Mouse (Mus musculus) C2C12 (cell line): Measurements from ENCODE around the gene Frmd6. TPM values are rescaled to one million over a fixed set of nuclear protein-coding genes. Genes with fewer than 3 reads are reported as not detected.

Source experiments
- H3K27me3 ChIP-seq: one replicate; pipeline ENCODE4 v1.6.1; 2011; ENCODE audit not compliant: control insufficient read depth, insufficient read depth, insufficient read length
- H3K36me3 ChIP-seq: one replicate; pipeline ENCODE4 v1.6.1; 2011; ENCODE audit not compliant: control insufficient read depth, insufficient read depth
- H3K4me3 ChIP-seq: one replicate; pipeline ENCODE4 v1.5.1; 2011; ENCODE audit warnings: mild to moderate bottlenecking, control low read depth; ENCODE audit not compliant: poor library complexity, insufficient read depth, severe bottlenecking
- H3K79me2 ChIP-seq: one replicate; pipeline ENCODE4 v1.6.1; 2011; ENCODE audit not compliant: control insufficient read depth, insufficient read depth
- H3K79me3 ChIP-seq: one replicate; pipeline ENCODE4 v1.6.1; 2011; ENCODE audit warnings: low read depth, control low read depth
- H3ac ChIP-seq: one replicate; pipeline ENCODE3; 2011; ENCODE audit warnings: low read depth; ENCODE audit not compliant: control insufficient read depth, insufficient read length
- CEBPB ChIP-seq: IDR thresholded peaks from one replicate; pipeline ENCODE4 v1.6.1; 2011; ENCODE audit warnings: low read depth, mild to moderate bottlenecking, control low read depth, moderate library complexity
- CTCF ChIP-seq: IDR thresholded peaks from one replicate; pipeline ENCODE4 v1.5.1; 2011; ENCODE audit not compliant: control insufficient read depth, insufficient read depth, insufficient read length
- FOSL1 ChIP-seq: IDR thresholded peaks from one replicate; pipeline ENCODE4 v1.8.0; 2011; ENCODE audit warnings: mild to moderate bottlenecking, low read length; ENCODE audit not compliant: poor library complexity, insufficient read depth, severe bottlenecking
- MAX ChIP-seq: IDR thresholded peaks from one replicate; pipeline ENCODE4 v1.6.1; 2011; ENCODE audit warnings: mild to moderate bottlenecking, control low read depth
- MYOD1 ChIP-seq: IDR thresholded peaks from one replicate; pipeline ENCODE4 v1.6.1; 2011; ENCODE audit warnings: low read depth; ENCODE audit not compliant: control insufficient read depth, insufficient read length
- MYOG ChIP-seq: IDR thresholded peaks from one replicate; pipeline ENCODE4 v1.6.1; 2011; ENCODE audit not compliant: control insufficient read depth, insufficient read length; ENCODE audit errors: extremely low read depth
- USF1 ChIP-seq: IDR thresholded peaks from one replicate; pipeline ENCODE4 v1.6.1; 2011; ENCODE audit warnings: low read depth, mild to moderate bottlenecking, control low read depth, moderate library complexity
- polyA plus RNA-seq: library from polyadenylated mRNA; unstranded; fragments of >200 nt; fragmentation: generic; extraction: Trizol; gene quantifications from one replicate; pipeline ENCODE4 v1.2.1, GENCODE M21; 2012; ENCODE audit warnings: missing spikeins

The Frmd6 gene
- polyA plus RNA-seq, 1 experiment: 29.2 TPM

GRCm38 (mm10) chr12:70877926-70878710 is 52.8 kb downstream of the Frmd6 start:
- Histone ChIP-seq H3ac (no peak overlapping the region), H3K4me3 (no peak overlapping the region), H3K79me3 (peaks cover 2% of the 10 kb centered on the region), H3K27me3 (no peaks in the 10 kb centered on the region), H3K79me2 (peaks cover 10% of the 10 kb centered on the region), H3K36me3 (peaks cover 64% of the 10 kb centered on the region)
- TF ChIP-seq CTCF (no peak), USF1 (no peak), MAX (no peak), CEBPB (no peak), MYOG (no peak), MYOD1 (no peak), FOSL1 (no peak)

GRCm38 (mm10) chr12:70880396-70880975 is 55.2 kb downstream of the Frmd6 start:
- Histone ChIP-seq H3K79me2 (no peaks in the 10 kb centered on the region), H3ac (no peak overlapping the region), H3K4me3 (no peak overlapping the region), H3K27me3 (no peaks in the 10 kb centered on the region), H3K79me3 (peaks cover 2% of the 10 kb centered on the region), H3K36me3 (peaks cover 62% of the 10 kb centered on the region)
- TF ChIP-seq FOSL1: no peak
- no peak for TF ChIP-seq USF1
- no peak for TF ChIP-seq MYOG
- no peak for TF ChIP-seq CTCF
- TF ChIP-seq MYOD1: no peak
- TF ChIP-seq MAX: no peak
- no peak for TF ChIP-seq CEBPB

GRCm38 (mm10) chr12:70881340-70881739 is 56.0 kb downstream of the Frmd6 start:
- no peaks in the 10 kb centered on the region for H3K27me3 ChIP-seq
- peaks cover 2% of the 10 kb centered on the region for H3K79me3 ChIP-seq
- H3K4me3 ChIP-seq: no peak overlapping the region
- H3K36me3 ChIP-seq: peaks cover 71% of the 10 kb centered on the region
- TF ChIP-seq CEBPB (no peak), CTCF (no peak), USF1 (no peak)
- no peak overlapping the region for H3ac ChIP-seq
- H3K79me2 ChIP-seq: no peaks in the 10 kb centered on the region

- H3K4me3 ChIP-seq: no peak overlapping the region
- H3K79me2 ChIP-seq: no peaks in the 10 kb centered on the region
- H3ac ChIP-seq: no peak overlapping the region
- TF ChIP-seq USF1 (no peak), CTCF (no peak), MAX (no peak), MYOG (no peak), CEBPB (no peak), MYOD1 (no peak), FOSL1 (no peak)
- no peaks in the 10 kb centered on the region for H3K27me3 ChIP-seq
- H3K36me3 ChIP-seq: peaks cover 76% of the 10 kb centered on the region
- peaks cover 2% of the 10 kb centered on the region for H3K79me3 ChIP-seq
Observed at GRCm38 (mm10) chr12:70881854-70882253, 56.5 kb downstream of the Frmd6 start.

GRCm38 (mm10) chr12:70883141-70883540 is 57.8 kb downstream of the Frmd6 start:
- no peak overlapping the region for H3K4me3 ChIP-seq
- no peak overlapping the region for H3ac ChIP-seq
- peaks cover 85% of the 10 kb centered on the region for H3K36me3 ChIP-seq
- H3K79me2 ChIP-seq: no peaks in the 10 kb centered on the region
- H3K79me3 ChIP-seq: no peaks in the 10 kb centered on the region
- H3K27me3 ChIP-seq: no peaks in the 10 kb centered on the region
- TF ChIP-seq USF1 (no peak), MAX (no peak), CTCF (no peak), MYOD1 (no peak), MYOG (no peak), CEBPB (no peak), FOSL1 (no peak)

GRCm38 (mm10) chr12:70884113-70884512 is 58.8 kb downstream of the Frmd6 start:
- TF ChIP-seq USF1: no peak
- TF ChIP-seq CEBPB: no peak
- no peak for TF ChIP-seq MAX
- no peak for TF ChIP-seq FOSL1
- TF ChIP-seq CTCF: no peak
- no peak for TF ChIP-seq MYOG
- no peak for TF ChIP-seq MYOD1
- Histone ChIP-seq H3K36me3 (peaks cover 86% of the 10 kb centered on the region), H3K79me3 (no peaks in the 10 kb centered on the region), H3K4me3 (no peak overlapping the region), H3K27me3 (no peaks in the 10 kb centered on the region), H3ac (no peak overlapping the region), H3K79me2 (no peaks in the 10 kb centered on the region)
